Mouse (Mus musculus): ENCODE measurements around the gene Mettl2.

DNA sequence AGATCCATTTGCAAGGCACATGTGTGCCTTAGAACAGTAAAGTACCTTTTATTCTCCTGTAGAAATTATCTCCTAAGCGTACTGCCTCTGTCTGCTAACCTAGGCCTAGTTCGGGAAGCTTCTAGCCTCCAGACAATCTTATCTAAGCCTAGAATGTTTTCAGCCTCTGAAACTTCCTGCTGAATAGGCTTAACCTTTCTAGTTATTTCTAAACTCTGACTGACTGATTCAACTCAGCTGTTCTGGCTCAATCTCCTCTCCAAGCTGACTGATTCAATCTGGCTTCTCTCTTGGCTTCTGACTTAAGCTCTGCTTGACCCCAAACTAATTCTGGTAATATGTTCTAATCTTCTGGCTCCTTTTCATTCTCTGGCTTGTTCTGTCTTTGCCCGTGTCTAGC lies 23.1 kb downstream of the Mettl2 start:
- TF ChIP-seq CTCF (IDR thresholded peaks at IDR 0.05), result no peak
- TF ChIP-seq EP300 (IDR thresholded peaks at IDR 0.05), result no peak
